Mouse (Mus musculus): ENCODE results near the gene Ppp1r35.
"Not testable (repeated sequence)": the region's sequence is repeated elsewhere in the genome, so short reads cannot be mapped to it uniquely, and the experiment has no call there.

Gene Ppp1r35

GRCm38 (mm10) chr5:137778635-137779034 is at the start of gene Ppp1r35:
Ppp1r35 (plus strand) TSS chr5:137778849.
- peak; percentile 96 for DNase-seq

DNA sequence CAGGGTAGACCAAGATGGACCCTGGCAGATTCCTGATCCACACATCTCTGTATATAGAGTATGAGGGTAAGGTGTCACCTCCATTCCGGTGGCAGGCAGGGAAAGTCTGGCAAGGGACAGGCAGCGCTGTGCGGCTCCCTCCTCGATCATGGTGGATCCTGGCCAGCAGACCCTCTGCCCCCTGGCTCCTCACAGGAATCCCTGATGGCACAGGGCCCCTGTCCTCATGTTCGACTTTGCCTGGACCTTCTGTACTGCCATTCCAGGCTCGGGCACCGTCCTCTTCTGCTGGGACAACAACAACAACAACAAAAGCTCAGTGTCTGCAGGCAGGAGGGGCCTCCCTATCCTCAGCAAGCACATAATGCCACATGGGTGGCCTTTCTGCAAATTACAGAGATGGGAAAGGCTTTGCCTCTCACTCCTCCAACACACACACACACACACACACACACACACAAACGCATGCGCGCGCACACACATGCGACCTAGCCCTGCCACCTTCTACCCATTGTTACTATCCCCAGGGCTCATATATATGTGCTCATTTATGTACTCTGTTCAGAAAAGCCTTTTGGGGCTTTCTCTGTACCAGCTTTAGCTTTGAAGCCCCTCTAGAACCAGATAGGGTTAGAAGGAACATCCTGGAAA is 44.9 kb upstream of the Ppp1r35 start:
- no peak for DNase-seq

GRCm38 (mm10) chr5:137734289-137735061 is 44.2 kb upstream of the Ppp1r35 start:
- no peak for DNase-seq

DNA sequence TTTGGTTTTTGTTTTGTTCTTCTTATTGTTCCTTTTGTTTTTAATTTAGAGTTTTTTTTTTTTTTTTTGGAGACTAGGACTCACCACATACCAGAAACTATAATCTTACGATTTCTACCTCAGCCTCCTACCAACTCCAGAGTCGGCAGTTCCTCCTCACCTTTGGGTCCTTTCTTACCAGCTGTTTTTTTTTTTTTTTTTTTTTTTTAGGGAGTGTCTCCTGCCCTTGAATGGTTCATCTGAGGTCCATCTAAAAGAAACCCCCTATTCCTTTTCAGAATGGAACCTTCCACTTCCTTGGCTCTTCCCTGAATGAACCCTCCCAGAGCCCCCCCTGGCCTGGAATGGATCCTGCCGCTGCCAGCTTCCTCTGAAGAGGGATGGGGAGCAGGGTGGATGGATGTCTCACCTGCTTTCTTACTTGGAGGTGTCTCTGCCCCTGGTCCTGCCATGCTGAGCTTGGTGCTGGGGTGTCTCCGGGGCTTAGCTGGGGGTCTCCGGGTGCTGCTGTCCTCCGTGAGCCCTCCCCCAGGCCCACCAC is 41.2 kb upstream of the Ppp1r35 start:
- no peak for DNase-seq

DNA sequence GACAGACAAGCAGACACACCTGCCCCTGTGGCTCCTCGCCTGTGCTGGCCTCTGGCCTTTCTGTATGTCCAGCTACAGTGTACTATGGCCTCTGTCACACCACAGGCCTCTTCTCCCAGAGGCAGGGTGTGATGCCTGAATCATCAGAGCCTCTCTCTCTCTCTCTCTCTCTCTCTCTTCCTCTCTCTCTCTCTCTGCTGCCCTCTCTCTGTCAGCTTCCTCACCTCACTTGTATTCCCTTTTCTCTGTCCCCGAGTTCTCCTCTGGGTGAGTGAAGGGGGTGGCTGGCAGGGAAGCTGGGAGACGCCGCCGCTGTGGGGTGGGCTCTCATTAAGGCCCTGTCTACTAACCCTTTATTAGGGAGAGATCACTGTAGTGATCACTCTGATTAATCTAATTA is 40.1 kb upstream of the Ppp1r35 start:
- no peak for DNase-seq

GRCm38 (mm10) chr5:137739471-137739870 is 39.2 kb upstream of the Ppp1r35 start:
- DNase-seq: no peak

DNA sequence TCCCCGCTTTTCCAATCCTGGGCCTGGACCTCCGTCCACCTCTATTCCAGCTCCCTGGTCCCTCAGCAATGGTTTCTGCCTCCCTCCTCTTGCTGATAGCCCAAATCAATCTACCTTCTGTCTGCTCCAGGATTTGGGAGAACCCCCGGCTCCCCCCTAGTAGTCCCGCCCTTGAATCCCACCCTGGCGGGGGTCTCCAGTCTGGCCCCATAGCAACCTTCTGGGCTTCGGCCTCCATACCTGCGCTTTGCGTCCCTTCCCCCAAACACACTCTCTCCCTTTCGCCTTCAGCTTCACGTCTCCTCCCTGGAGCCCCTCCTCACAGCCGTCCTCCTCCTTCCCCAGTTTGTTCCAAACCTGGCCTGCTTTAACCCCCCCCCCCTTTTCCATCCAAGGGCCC is 38.1 kb upstream of the Ppp1r35 start:
- DNase-seq: no peak

- peak; percentile 81 for DNase-seq
Observed at GRCm38 (mm10) chr5:137741023-137741931, 37.4 kb upstream of the Ppp1r35 start, which contains the start of gene Nyap1. Nyap1 (minus strand) TSS chr5:137741607.

DNA sequence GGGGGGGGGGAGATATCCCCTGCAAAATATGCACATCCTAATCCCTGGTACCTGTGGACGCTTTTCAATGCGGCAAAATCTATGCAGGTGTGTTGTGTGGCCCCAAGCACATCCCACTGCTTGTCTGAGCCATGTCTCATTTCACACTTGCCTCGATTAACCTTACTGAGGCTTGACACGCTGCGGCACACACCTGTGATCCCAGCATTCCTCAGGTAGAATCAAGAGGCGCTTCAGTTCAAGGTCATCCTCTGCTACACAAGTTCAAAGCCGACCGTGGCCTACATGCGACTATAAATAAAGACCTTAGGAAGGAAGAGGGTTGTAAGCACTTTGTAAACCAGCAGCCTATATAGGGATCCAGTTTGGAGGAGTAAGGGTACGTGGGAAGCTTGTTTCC is 36.6 kb upstream of the Ppp1r35 start:
- no peak for DNase-seq

DNA sequence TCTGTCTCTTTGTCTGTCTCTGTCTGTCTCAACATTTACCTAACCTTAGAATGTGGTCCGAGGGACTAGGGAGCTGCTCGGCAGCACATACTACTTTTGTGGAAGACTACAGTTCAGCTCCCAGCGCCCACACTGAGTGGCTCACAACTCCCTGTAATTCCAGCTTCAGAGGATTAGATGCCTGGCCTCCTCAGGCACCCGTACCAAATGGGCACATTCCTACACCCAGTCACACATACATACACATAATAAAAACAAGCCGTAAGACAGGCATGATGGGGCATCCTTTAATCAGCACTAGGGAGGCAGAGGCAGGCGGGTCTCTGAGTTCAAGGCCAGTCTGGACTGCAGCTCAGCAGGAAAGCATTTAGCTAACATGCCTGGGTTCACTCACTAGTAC is 35.8 kb upstream of the Ppp1r35 start:
- DNase-seq: no peak

GRCm38 (mm10) chr5:137744197-137744596 is 34.5 kb upstream of the Ppp1r35 start:
- DNase-seq: no peak

- DNase-seq: peak; percentile 94
Observed at GRCm38 (mm10) chr5:137745214-137746171, 33.2 kb upstream of the Ppp1r35 start, which contains the start of gene Tsc22d4. Tsc22d4 (plus strand) TSS chr5:137745730.

DNA sequence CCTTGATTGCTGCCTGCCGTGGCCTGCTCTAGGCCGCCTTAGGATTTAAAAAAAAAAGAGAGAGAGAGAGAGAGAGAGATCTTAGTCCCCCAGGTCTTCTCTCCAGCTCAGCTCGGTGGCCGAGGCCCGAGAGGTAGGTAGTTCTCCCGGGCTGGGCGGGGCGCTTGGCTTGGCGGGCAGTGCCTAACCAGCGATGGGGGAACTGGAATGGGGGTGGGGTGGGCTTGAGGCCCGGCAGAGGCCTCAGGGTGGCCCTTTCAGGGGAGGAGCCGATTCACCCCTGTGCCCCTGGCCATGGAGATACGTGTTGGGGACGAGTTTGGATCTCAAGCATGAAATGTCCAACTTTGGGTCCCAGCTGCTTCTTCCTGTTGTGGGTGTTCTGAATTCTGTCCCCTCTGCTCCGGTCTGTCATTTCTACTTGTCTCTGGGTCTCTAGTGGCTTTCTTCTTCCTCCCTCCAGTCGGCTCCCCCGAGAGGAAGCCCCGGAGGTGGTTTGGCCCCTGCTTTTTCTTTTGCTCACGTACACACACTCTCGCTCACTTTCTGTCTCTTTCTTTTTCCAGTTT is 32.3 kb upstream of the Ppp1r35 start:
- peak; percentile 72 for DNase-seq

- peak; percentile 20 for DNase-seq
Observed at GRCm38 (mm10) chr5:137746851-137747325, 31.8 kb upstream of the Ppp1r35 start.

DNA sequence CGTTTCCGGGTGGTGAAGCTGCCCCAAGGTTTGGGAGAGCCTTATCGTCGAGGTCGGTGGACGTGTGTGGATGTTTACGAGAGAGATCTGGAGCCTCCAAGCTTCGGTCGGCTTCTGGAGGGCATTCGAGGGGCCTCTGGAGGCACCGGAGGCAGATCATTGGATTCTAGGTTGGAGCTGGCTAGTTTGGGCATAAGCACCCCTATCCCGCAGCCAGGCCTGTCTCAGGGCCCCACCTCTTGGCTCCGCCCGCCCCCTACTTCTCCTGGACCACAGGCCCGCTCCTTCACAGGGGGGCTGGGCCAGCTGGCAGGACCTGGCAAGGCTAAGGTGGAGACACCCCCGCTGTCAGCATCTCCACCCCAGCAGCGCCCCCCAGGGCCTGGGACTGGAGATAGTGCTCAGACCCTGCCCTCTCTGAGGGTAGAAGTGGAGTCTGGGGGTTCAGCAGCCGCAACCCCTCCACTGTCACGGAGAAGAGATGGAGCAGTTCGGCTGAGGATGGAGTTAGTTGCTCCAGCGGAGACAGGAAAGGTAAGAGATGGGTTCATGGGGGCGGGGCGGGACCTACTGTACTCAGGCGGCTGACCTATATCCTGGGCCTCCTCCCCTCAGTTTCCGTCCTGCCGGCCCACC is 31.2 kb upstream of the Ppp1r35 start:
- DNase-seq: peak; percentile 55

DNA sequence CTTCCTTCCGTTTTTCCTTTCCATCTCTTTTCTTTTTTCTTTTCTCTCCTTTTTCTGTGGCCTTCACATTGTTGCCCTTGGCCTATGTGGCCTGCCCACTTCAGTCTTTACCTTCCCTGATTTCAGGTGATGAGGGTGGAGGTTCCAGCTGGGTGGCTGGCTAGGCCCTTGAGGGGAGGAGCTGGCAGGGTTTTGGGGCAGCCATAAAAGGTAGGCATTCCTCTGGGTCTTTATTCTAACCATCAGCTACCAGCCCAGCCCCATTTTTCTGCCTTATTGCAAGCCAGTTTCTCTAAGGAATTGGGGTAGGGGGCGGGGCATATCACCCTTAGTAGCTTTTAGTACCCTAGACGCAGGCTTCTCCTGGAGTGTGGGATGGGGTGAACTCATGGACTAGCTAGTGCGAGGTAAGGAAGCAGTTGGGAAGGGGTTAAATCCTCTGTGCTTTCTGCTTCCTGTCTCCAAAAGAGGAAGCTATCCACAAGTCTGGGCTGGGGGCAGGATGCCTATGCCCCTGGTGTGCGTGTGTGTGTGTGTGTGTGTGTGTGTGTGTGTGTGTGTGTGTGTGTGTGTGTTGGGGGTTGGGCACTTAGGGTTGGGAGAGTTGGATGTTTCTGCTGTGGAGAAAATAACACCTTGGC is 30.4 kb upstream of the Ppp1r35 start:
- peak; percentile 26 for DNase-seq

DNA sequence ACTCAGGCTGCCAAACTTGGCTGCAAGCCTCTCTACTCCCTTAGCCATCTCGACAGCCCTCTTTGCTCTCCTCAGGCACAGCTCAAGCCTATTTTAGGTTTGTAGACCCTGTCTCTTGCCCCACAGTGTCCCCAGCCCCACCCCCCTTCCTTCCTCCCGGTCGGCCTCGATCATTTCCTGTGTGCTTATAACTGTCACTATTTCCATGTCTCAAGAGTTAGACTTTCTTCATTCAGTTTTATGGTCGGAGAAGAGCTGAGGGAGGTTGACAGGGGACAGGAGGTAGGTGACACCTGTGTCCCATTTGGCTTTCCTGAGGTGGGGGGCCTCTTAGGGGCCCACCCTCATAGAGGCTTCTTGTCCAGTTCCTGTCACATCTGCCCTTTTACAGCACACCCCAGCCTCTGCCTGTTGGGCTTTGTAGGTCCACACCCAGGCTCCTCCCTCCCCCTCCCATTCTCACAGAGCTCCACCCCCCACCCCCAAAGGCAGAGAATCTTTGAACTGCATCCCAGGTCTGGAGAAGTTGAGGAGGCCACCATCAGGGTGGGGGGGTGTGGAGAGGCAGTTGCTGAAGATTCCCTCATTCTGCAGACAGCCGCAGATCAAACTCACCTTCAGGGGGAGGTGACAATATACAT is 29.3 kb upstream of the Ppp1r35 start:
- DNase-seq: peak; percentile 29

DNA sequence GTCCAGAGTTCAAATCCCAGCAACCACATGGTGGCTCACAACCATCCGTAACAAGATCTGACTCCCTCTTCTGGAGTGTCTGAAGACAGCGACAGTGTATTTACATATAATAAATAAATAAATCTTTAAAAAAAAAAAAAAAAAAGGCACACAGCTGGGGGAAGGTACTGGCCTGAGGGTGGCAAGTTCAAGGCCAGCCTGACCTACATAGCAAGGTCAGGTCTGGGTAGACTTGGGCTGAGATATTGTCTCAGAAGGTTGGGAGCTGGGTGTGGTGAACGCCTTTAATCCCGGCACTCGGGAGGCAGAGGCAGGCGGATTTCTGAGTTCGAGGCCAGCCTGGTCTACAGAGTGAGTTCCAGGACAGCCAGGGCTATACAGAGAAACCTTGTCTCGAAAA is 28.4 kb upstream of the Ppp1r35 start:
- DNase-seq: not testable (repeated sequence)

DNA sequence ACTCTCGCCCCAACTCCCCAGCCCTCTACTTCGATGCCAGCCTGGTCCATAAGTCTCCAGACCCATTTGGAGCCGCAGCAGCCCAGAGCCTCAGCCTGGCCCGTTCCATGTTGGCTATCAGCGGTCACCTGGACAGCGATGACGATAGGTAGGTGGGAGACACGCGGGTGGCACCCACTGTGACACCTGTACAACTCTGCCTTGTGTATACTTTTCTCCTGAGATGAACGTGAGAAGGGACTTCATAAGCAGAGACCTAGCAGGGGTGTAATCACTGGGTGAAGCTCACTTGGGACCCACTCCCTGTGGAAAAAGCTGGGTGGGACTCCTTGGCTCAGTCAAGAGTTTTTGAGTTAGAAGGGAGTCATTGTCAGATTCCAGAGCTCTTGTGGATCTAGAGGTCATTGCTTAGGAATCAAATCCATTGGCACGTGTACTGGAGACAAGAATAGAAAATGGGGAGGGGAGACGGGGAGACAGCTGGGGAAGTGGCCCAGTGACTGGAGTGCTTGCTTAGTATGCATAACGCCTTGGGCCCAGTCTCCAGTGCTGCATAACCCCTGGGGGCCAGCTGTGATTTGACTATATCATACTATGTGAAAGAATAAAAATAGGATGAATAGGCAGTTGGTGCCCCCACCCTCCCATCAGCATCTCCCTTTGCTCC is 27.3 kb upstream of the Ppp1r35 start:
- DNase-seq: no peak

All from lung, postnatal 14 days (tissue).